Mouse (Mus musculus): Measurements from ENCODE around the gene Lmntd1.

The Lmntd1 gene

GRCm38 (mm10) chr6:145614219-145614618, at the start of gene Lmntd1:
Gene Lmntd1 (minus strand): TSS chr6:145614319.
- DNase-seq = no peak

DNA sequence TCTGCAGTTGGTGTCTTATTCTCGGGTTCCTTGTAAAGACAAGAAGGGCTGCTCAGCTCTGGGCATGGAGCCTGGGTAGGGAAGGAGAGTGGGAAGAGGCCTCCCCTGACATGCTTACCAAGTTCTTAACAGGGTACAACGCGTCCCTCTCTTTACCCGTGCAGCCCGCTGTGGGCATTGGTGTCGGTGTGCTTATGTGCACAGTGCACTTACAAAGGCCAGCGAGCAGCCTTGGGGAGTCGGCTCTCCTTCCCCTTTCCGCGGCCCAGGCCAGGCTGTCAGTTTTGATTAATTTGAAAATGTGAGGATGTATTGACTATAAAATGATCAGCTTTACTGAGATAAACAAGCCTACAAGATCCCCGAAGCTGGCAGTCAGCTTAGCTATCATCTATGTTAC, 46.8 kb upstream of the Lmntd1 start:
- no peak for DNase-seq

GRCm38 (mm10) chr6:145659116-145659515, 45.0 kb upstream of the Lmntd1 start:
- DNase-seq = no peak

DNA sequence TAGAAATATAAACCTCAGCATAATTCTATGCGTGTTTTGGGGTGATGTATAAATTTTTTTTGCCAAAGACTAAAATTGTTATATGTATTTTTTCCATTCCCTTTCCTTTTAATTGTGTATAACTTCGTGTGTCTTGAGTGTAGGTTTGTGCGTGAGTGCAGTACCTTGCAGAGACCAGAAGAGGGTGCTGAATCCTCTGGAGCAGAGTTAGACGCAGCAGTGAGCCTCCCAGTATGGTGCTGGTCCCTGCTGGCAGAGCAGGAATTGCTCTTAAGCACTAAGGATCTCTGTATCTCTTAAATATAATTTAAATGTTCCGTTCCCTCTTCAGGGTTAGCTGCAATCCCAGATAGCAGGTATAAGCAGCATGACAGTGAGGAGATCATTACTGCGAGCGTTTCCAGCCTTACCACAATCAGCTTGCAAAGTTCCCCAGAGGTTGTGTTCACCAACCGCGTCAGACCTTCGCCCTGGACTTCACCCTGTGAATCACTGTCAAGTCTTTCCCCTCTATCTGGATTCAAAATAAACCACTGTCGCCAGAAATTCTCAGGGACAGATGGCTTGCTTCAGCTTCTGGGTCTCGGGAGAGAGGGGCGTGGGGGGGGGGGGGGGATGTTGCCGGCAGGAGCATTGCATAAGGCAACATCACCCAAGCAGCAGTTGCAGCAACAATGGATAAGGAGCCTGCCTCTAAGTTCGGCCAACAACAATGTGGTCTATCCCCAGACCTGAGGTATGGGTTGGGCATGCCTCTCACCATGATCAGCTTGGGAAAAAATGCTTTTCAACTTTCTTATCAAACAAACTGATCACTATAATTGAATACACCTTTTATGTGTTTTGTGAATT, 42.8 kb upstream of the Lmntd1 start:
- no peak for DNase-seq

- DNase-seq = no peak
Observed at GRCm38 (mm10) chr6:145655678-145656077, 41.6 kb upstream of the Lmntd1 start.

DNA sequence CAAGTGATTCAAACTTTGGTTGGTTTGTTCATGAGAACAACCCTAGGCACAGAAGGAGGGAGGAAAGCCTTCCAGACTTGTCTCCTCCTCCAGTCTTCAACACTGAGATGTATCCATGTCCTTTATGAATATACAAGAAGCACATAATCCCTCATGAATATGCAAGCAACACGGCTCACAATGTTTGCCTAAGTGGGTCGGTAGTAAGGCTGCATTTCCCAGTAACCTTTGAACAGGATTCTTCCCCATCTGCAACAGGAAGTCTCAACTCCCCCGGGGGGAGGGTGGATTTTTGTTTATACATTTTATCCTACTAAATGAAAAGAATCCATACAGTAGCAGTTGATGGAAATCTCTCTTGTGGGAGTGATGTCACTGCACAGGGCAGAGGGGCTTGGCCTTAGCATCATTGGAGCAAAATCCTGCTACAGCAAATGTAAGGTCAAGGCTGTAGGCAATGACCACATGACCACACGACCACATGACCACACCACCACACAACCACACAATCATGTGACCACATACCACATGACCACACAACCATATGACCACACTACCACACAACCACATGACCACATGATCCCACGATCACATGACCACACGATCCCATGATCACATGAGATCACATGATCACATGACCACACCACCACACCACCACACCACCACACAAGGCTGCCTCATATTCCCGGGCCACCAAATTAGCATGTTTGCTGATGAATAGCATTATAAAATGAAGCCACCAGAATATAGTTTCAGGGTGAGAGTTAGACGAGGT, 40.1 kb upstream of the Lmntd1 start:
- DNase-seq = no peak

DNA sequence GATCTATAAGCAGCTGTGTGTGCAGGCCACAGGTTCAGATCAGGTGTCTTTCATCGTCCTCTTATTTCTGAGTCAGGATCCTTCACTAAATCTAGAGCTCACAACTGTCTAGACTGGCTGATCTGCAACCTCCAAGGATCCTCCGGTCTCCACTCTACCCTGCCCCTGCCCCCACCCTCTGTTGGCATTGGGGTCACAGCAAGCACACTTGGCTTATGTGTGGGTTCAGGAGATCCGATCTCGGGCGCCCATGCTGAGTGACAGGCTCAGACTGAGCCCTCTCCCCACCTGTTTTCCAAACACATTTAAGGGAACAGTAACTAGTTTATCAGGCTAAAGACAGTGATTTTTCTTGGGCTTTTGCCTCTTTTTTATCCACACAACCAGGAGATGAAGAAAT, 39.5 kb upstream of the Lmntd1 start:
- DNase-seq = no peak

- no peak for DNase-seq
Observed at GRCm38 (mm10) chr6:145652986-145653385, 38.9 kb upstream of the Lmntd1 start.

- no peak for DNase-seq
Observed at GRCm38 (mm10) chr6:145651976-145652375, 37.9 kb upstream of the Lmntd1 start.

DNA sequence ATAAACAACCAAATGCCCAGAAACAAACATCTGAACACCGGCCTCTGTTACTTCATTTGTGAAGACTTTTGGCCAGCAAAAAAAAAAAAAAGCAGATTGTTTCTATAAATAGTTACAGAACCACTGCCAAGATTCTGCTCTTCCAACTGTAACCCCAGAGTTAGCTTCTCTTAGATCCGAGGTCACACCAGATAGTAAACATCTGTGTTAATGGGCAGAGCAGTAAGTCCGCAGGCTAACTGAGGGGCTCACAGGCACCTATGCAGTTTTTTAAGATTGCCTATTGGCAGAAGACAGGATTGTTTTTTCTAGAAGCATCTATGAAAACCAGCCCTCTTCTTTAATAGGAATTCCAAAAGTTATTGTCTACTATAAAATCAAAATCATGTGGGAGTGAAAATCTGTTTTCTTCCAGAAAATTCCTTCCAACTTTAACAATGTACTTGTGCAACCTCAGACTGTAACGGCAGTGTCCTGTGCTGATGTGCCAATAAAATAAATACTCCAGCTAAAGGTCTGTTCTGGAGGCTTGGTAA, 26.9 kb upstream of the Lmntd1 start:
- DNase-seq = no peak

- no peak for DNase-seq
Observed at GRCm38 (mm10) chr6:145638248-145638647, 24.1 kb upstream of the Lmntd1 start.

DNA sequence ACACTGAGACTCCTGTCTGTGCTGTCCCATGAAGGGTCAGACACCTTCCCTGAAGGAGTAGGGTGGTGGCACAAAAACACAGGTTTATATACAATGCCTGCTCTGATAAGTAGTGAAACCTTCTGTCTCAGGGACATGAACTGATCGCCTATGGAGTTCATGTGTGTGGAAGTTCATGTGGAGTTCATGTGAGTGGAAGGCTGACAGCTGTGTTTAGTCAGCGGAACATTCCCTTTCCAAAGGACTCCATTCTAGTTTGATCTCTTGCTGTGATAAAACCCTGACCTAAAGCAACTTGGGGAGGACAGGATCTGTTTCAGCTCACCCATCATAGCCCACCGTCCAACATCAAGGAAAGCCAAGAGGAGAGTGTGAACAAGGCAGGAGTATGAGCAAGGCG, 22.6 kb upstream of the Lmntd1 start:
- DNase-seq = no peak

GRCm38 (mm10) chr6:145634454-145634853, 20.3 kb upstream of the Lmntd1 start:
- no peak for DNase-seq

GRCm38 (mm10) chr6:145630269-145630668, 16.1 kb upstream of the Lmntd1 start:
- DNase-seq = no peak

DNA sequence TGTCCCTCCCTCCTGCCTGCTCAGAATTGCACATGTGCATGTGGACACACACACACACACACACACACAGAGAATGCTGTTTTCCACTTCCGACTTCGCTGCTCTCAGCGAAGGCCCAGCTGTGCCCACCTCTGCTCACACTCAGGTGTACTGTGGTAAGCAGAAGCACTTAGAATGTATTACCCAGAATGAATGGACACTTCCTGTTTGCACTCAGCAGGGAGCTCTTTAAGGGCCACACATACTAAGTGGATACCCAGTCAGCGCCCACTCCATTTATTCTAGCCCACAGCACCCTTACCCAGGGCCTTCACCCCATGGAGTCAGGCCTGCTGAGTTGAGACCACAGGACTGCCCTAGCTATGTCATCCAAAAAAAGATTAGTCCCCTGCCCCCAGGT, 9.0 kb upstream of the Lmntd1 start:
- no peak for DNase-seq

GRCm38 (mm10) chr6:145616402-145617229, 2.5 kb upstream of the Lmntd1 start:
- DNase-seq = no peak

GRCm38 (mm10) chr6:145615666-145616210, 1.6 kb upstream of the Lmntd1 start, which contains the start of gene Tuba3b:
Gene Tuba3b (plus strand): TSS chr6:145615757.
- no peak for DNase-seq

GRCm38 (mm10) chr6:145612611-145613010, 1.5 kb downstream of the Lmntd1 start:
- DNase-seq = no peak

GRCm38 (mm10) chr6:145610901-145611300, 3.2 kb downstream of the Lmntd1 start:
- no peak for DNase-seq

GRCm38 (mm10) chr6:145608693-145609092, 5.4 kb downstream of the Lmntd1 start:
- no peak for DNase-seq

DNA sequence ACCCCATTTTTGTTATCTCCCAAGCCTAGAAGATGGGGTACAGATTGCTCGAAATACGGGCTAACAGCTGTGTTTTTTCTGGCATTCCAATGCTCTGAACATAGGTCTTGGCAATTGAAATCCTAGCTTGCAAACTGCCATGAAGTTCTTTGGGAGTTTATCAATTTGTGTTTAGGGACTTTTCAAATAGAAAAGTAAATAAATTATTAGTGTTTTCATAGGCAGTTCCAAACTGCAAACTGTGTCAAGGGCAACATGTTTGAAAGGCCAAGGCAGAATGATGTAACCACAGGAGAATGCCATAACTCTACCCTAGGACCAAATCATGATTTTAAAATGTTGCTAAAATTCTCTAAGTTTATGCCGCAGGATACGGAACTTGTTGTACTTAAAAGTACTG, 6.4 kb downstream of the Lmntd1 start:
- no peak for DNase-seq

- DNase-seq = no peak
Observed at GRCm38 (mm10) chr6:145605203-145605602, 8.9 kb downstream of the Lmntd1 start.

- DNase-seq = no peak
Observed at GRCm38 (mm10) chr6:145604648-145605047, 9.5 kb downstream of the Lmntd1 start.

Data from spleen, adult 18-20 months (tissue).